Mouse (Mus musculus): ENCODE results near the gene Btf3l4. TPM values are rescaled to one million over a fixed set of nuclear protein-coding genes. Genes with fewer than 3 reads are reported as not detected.

Gene Btf3l4
- polyA plus RNA-seq (2012; rRNA removed; ENCODE audit: low replicate concordance) = 9.9 and 18.9 TPM in 2 replicates

DNA sequence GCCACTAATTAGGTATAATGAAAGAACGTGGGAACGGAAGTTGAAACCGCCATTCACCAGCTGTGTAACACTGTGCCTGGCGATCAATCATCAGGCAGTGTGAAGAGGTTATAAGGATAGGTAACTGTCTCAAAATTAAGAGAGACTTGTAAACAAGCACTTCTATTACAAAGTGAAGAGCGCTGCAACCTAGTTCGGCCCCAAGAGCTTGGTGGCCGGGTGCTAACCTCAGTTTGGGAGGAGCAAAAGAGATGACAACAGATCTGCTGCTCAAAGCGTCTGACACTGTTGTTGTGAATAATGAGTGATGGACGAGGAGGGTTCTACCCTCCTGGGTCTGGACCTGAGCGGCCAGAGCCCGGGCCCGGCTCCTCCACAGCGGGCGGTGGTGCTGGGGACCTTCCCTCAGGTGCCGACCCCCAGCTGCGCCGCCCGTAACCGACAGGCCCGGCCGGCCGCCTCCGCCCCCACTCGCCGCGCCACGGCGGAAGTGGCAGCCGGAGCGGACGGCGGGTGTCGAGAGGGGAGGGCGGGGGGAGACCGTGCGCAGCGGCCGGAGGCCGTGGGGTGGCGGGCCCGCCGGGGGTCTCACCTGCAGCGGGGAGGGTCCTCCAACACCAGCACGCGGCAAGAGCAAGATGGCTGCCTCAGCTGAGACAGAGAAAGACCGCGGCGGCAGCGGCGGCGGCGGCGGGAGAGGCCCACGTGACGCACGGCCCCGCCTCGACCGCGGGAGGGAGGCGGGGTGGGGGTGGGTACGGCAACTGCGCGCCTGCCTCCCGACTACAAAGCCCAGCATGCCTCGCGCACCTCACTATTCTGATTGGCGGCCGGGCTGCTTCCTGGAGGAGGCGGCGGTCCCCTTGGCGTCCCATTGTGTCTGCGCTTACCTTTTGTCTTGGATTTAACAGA, at the start of gene Btf3l4:
Btf3l4 (minus strand) TSS at position 699 of the 912 bp plus-strand sequence.

DNA sequence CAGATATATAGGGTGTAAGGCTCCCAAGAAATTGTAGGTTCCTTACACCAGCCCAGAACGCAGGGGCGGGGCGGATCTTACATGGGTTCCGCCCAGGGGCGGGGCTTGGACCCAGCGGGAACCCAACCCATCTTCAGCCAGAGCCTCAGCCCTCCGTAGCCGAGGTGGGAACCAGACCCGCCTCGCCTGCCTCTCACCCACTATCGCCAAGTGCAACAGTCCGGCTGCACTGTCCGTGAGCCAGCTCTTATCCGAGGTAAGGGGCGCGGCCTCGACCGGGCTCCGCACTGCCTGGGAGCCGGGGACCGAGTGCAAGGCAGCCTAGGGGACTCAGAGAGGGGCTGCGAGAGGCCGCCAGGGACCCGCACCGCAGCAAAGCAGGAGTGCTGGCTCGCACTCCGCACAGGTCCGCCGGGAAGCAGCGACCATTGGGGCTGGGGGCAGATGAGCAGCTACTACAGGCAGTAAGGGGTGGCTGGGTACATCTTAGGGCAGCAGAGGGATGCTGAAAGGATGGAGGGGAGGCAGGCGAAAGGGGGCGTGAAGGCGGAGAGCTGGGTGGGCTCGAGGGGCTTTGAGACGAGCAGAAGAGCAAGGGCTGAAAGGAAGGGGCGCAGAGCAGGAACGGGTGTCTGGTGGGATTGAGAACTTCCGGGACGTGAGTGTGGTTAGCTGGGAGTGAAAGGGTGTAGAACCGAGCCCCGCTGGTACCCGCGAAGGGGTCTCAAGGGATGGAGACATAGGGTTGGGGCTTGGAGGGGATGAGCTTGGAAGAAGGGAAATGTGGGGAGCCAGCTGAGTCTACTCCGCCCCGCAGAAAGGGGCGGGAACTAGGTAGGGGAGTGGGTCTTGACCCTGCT, 45.8 kb upstream of the Btf3l4 start, which contains the start of gene Rab3b:
Rab3b (plus strand) TSS at position 101 of the 860 bp plus-strand sequence.

DNA sequence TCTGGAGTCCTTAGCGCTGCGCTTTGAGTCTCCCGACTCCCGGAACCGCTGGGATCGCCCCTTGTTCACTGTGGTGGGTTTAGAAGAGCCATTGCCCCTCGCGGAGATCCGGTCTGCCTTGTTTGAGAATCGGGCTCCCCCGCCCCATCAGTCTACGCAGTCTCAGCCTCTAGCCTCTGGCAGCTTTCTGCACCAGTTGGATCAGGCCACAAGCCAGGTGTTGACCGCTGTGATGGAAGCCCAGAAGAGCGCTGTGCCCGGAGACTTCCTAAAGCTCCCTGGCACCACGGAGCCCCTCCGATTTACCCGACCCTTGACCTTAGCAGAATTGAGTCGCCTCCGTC, 15.1 kb upstream of the Btf3l4 start, which contains the start of gene A730015C16Rik:
A730015C16Rik (minus strand) TSS at position 115 of the 344 bp plus-strand sequence.

DNA sequence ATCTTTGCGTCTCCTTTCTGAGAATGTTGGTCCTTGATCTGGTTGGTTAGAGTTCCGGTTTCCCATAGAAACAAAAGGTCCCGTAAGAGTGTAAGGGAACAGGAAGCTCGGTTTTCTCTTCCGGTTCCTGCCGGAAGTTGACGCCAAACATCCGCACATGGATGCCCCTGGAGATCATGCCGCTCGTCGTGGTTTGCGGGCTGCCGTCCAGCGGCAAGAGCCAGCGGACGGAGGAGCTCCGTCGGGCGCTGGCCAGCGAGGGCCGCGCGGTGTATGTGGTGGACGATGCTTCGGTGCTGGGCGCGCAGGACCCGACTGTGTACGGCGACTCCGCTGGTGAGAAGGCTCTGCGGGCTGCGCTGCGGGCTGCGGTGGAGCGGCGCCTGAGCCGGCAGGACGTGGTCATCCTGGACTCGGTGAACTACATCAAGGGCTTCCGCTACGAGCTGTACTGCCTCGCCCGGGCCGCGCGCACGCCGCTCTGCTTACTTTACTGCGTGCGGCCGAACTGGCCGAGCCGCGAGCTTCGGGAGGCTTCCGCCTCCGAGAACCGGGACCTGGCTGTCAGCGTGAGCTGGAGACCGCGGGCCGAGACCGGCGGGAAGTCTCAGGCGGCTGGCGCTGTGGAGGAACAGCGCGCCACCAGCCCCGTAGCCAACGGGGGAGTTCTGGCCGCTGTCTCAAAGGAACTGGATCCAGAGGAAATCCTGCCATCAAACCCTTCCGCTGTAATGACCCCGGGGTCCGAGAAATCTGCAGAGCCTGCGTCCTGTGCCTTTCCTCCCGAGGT, 14.5 kb upstream of the Btf3l4 start, which contains the start of gene Kti12:
Kti12 (plus strand) TSS at position 71 of the 790 bp plus-strand sequence.

DNA sequence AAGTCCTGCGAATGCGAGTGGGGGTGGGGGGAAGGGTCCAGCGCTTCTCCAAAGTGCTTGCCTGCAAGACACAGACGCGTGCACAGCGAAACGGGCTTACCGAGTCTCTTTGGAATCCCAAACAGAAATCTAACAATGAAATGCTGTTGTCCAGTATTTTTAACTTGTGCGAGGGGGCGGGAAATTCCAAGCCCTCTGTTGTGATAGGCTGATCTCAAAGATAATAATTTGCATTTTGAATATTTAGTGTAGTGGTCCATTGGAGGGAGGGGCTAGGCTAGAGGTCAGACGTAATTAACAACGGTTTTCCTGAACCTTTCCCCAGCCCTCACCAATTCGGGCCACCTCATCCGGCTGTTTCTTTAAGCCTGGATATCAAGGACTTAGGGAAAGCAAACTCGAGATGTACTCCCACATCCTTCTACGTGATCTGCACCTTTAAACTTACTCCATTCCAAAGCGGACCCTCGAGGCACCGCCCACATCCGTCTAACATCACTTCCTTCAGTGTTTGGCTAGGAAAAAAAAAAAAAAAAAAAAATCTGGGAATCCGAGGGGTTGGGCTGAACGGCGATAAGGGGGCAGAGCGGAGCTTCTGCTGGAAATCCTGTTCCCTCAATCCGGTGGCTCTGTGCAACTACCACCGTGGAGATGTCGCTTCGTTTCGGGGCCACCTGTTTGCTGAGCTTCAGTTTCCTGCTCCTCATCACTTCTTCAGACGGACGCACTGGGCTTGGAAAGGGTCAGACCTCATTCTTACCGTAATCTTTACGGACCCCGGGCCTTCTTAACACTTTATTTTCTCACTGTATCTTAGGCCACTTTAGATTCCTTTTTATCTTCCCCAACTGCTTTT, 929 bp upstream of the Btf3l4 start, which contains the start of gene Txndc12:
Txndc12 (plus strand) TSS at position 487 of the 856 bp plus-strand sequence.

DNA sequence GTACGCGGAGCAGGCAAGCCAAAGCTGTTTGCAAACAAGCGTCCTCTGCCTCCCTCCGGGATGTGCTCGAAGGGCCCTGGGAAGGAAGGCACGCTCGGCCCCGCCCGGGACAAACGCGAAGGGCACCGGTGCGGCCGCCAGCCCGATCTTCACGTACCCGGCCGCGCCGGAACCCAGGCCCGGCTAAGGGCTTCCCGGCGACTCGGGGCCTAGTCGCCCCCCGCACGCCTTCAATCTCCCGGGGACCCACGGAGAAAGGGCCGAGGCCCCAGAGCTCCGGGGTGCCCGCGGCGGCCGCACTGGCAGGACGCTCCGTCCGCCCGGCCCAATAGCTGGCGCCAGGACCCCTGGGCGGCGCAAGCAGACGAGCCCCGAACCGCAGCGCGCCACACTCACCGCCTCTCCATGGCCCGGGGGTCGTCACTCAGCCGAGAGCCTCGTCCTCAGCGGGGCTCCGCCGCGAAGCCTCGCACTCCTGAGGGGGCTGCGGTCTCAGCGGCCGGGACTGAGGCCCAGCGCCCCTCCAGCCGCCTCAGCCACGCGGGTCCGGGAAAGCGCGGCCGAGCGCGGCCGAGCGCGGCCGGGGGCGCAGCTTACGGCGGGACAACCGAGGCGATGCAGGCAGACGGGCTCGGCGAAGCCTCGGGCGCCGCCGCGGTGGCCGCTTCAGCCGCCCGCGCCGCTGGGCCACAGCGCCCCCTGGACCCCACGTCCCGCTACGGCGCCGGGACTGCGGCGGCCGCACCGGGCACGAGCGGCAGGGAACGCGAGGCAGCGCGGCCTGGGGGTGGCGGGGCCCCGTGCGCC, 53.2 kb downstream of the Btf3l4 start, which contains the start of gene Zfyve9:
Zfyve9 (minus strand) TSS at position 742 of the 807 bp plus-strand sequence.

Other genes with a start within 250 kb of the Btf3l4 start
- 30.7 and 34.0 TPM in 2 replicates for gene Cc2d1b, start 213.7 kb downstream of the Btf3l4 start, polyA plus RNA-seq (2012; rRNA removed; ENCODE audit: low replicate concordance)
- 0.11 TPM in 1 of 2 replicates, not detected in the other for gene 3110021N24Rik, start 114.0 kb downstream of the Btf3l4 start, polyA plus RNA-seq (2012; rRNA removed; ENCODE audit: low replicate concordance)
- 3.3 and 6.3 TPM in 2 replicates for gene Zfyve9, start 52.8 kb downstream of the Btf3l4 start, polyA plus RNA-seq (2012; rRNA removed; ENCODE audit: low replicate concordance)
- 9.5 and 16.8 TPM in 2 replicates for gene Txndc12, start 987 bp upstream of the Btf3l4 start, polyA plus RNA-seq (2012; rRNA removed; ENCODE audit: low replicate concordance)
- 31.3 and 49.9 TPM in 2 replicates for gene Kti12, start 14.2 kb upstream of the Btf3l4 start, polyA plus RNA-seq (2012; rRNA removed; ENCODE audit: low replicate concordance)
- 0.13 and 0.22 TPM in 2 replicates for gene A730015C16Rik, start 15.0 kb upstream of the Btf3l4 start, polyA plus RNA-seq (2012; rRNA removed; ENCODE audit: low replicate concordance)
- 0.88 and 1.2 TPM in 2 replicates for gene Rab3b, start 45.4 kb upstream of the Btf3l4 start, polyA plus RNA-seq (2012; rRNA removed; ENCODE audit: low replicate concordance)
- 17.4 and 60.1 TPM in 2 replicates for gene Nrd1, start 167.0 kb upstream of the Btf3l4 start, polyA plus RNA-seq (2012; rRNA removed; ENCODE audit: low replicate concordance)